Mouse (Mus musculus) ES-Bruce4 (cell line): ENCODE data around the gene Fto.

Source experiments
- CTCF ChIP-seq: IDR thresholded peaks from one replicate; pipeline ENCODE4 v1.8.1; 2011; ENCODE audit warnings: low read depth, low read length
- POLR2A ChIP-seq: IDR thresholded peaks from one replicate; pipeline ENCODE4 v1.8.1; 2011; ENCODE audit warnings: low read length; ENCODE audit not compliant: insufficient read depth

DNA sequence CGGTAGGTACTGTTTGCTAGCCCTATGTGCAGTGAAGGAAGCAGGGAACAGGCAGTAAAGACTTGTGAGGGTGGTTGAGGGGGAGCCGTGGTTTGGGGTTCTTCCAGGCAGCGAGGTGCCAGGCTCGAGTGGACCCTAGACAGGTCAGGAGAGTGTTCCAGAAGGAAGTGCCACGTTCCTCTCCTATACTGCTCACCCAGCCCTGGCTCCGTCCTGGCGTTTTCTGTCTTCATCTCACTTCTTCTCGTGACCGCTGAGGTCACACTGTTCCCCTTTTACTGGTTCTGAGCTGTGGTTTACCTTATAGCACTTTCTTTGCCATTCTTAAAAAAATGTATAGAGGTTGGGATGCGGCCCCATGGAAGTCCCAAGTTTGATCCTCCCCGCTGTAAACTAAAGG lies 31.3 kb downstream of the Fto start:
- TF ChIP-seq POLR2A (no peak), CTCF (no peak)
